Mouse (Mus musculus): Measurements from ENCODE around the gene Drc1. TPM values are rescaled to one million over a fixed set of nuclear protein-coding genes. Genes with fewer than 3 reads are reported as not detected.

Gene Drc1
- total RNA-seq (2014; rRNA removed) (0.74 and 1.2 TPM in 2 replicates), polyA plus RNA-seq (2012; rRNA removed) (0.23 and 0.30 TPM in 2 replicates)

DNA sequence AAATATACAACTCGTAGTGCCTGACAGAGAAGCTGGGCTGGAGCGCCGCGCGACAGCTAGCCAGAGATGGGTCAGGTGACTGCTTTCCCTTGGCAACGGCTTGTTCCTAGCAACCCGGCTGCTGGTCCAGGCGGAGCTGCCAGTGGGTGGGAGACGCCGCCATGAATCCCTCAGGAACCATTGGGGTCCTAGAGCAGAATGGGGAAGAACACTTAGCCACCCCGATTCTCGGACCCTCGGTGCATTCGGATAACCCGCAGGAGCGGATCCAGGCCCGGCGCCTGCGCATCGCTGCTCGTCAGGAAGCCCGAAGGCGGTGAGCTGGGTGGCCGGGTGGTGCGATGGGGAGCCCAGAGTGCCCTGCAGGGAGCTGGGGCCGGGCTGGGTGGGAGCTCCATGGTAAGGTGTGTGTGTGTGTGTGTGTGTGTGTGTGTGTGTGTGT is at the start of gene Drc1:
TSS of gene Drc1 (plus strand) at position 98 of the 442 bp plus-strand sequence.
- Histone ChIP-seq H3K4me3 (ENCODE audit: insufficient read depth, low read depth, low read length) (no peak within 1 kb of the TSS; the same call in 1 of the 2 replicates), H3K79me2 (ENCODE audit: control insufficient read depth, insufficient read depth, low read length) (no peaks in the 10 kb centered on the region), H3K27me3 (ENCODE audit: control insufficient read depth, insufficient read depth, low read length) (no peaks in the 10 kb centered on the region), H3K27ac (replicated peaks; ENCODE audit: insufficient read depth, low read depth, low read length) (no peak within 1 kb of the TSS), H3K4me1 (ENCODE audit: control insufficient read depth, insufficient read depth, low read length) (peaks cover 3% of the 10 kb centered on the region), H3K36me3 (ENCODE audit: control insufficient read depth, insufficient read depth, low read length) (no peaks in the 10 kb centered on the region), H3K9ac (ENCODE audit: low read depth, low read length) (no peak within 1 kb of the TSS)
- no peak for DNase-seq (ENCODE audit: extremely low read depth, low read depth, low spot score)
- WGBS, result 12% methylated on average over 26 of the region's 26 CpGs
- TF ChIP-seq CTCF (IDR thresholded peaks at IDR 0.05; ENCODE audit: low read depth, low read length) (no peak), POLR2A (IDR thresholded peaks at IDR 0.05; ENCODE audit: extremely low read depth, insufficient read depth, low read length) (no peak)

DNA sequence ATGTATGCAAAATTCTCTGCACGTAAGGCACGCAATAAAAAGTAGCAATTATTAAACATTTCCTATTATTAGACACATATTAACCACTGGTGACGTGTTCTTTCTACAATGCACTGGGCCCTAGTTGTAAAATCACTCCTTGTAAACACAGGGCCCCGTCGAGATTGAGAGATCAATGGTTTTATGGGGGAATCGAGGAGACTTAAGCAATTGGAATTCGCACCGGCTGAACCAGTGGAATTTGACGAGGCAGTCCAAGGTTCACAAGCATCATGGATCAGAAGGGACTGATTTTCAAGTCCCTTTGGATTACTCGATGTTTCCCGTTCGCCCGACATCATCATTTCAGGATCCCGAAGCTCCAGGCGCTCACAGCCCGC is 49.3 kb upstream of the Drc1 start:
- peak overlapping the region; percentile 75 for H3K27ac ChIP-seq (replicated peaks; ENCODE audit: insufficient read depth, low read depth, low read length)
- TF ChIP-seq CTCF (IDR thresholded peaks at IDR 0.05; ENCODE audit: low read depth, low read length), result no peak
- no peak for TF ChIP-seq POLR2A (IDR thresholded peaks at IDR 0.05; ENCODE audit: extremely low read depth, insufficient read depth, low read length)
- WGBS, result 12% methylated on average over 16 of the region's 16 CpGs
- H3K9ac ChIP-seq (ENCODE audit: low read depth, low read length), result peak overlapping the region; percentile 49; the same call in 1 of the 2 replicates
- H3K27me3 ChIP-seq (ENCODE audit: control insufficient read depth, insufficient read depth, low read length), result no peaks in the 10 kb centered on the region
- peaks cover 18% of the 10 kb centered on the region; the same call in 1 of the 2 replicates for H3K79me2 ChIP-seq (ENCODE audit: control insufficient read depth, insufficient read depth, low read length)
- H3K36me3 ChIP-seq (ENCODE audit: control insufficient read depth, insufficient read depth, low read length), result no peaks in the 10 kb centered on the region
- H3K4me1 ChIP-seq (ENCODE audit: control insufficient read depth, insufficient read depth, low read length), result peaks cover 20% of the 10 kb centered on the region
- peak; percentile 87 for DNase-seq (ENCODE audit: extremely low read depth, low read depth, low spot score)
- peak overlapping the region; percentile 70 for H3K4me3 ChIP-seq (ENCODE audit: insufficient read depth, low read depth, low read length)

DNA sequence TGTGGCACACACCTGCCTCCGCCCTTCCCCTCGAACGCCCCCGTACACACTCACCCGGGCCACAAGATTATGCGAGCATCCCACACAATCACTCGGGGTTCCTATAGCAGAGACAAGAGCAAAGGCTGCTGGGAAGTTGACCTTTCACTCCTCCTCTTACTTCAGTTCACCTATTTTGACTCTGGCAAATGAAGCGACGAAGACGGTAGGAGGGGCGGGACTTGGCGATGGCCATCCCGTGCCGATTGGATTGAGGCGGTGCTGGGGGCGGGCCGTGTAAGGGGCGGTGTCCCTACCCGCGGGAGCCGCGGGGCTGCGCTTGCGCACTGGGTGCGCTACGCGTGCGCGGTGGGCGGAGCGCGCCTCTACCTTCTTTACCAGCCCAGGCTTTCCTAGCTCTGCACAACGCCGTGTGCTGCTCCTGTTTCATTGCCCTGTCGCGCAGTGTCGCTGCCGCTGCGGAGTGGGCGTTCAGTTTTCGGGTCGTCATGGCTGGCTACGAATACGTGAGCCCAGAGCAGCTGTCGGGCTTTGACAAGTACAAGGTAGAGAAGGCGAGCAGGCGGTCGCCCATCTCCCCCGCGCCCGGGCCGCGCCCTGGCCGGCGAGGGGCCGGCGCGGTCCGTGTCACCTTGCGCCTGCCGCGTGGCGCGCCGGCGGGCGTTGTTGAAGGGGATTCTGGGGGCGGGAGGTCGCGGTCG is 48.8 kb upstream of the Drc1 start, which contains the start of gene Selenoi:
TSS of gene Selenoi (plus strand) at position 311 of the 701 bp plus-strand sequence.
- no peaks in the 10 kb centered on the region for H3K27me3 ChIP-seq (ENCODE audit: control insufficient read depth, insufficient read depth, low read length)
- 1% methylated on average over 71 of the region's 71 CpGs for WGBS
- H3K79me2 ChIP-seq (ENCODE audit: control insufficient read depth, insufficient read depth, low read length), result peaks cover 22% of the 10 kb centered on the region; the same call in 1 of the 2 replicates
- peak; percentile 97 for DNase-seq (ENCODE audit: extremely low read depth, low read depth, low spot score)
- peak within 1 kb of the TSS; percentile 86 for H3K4me3 ChIP-seq (ENCODE audit: insufficient read depth, low read depth, low read length)
- H3K9ac ChIP-seq (ENCODE audit: low read depth, low read length), result peak within 1 kb of the TSS; percentile 83
- H3K36me3 ChIP-seq (ENCODE audit: control insufficient read depth, insufficient read depth, low read length), result no peaks in the 10 kb centered on the region
- TF ChIP-seq POLR2A (IDR thresholded peaks at IDR 0.05; ENCODE audit: extremely low read depth, insufficient read depth, low read length) (peak; percentile 96), CTCF (IDR thresholded peaks at IDR 0.05; ENCODE audit: low read depth, low read length) (no peak)
- peak within 1 kb of the TSS; percentile 75 for H3K27ac ChIP-seq (replicated peaks; ENCODE audit: insufficient read depth, low read depth, low read length)
- H3K4me1 ChIP-seq (ENCODE audit: control insufficient read depth, insufficient read depth, low read length), result peaks cover 20% of the 10 kb centered on the region

DNA sequence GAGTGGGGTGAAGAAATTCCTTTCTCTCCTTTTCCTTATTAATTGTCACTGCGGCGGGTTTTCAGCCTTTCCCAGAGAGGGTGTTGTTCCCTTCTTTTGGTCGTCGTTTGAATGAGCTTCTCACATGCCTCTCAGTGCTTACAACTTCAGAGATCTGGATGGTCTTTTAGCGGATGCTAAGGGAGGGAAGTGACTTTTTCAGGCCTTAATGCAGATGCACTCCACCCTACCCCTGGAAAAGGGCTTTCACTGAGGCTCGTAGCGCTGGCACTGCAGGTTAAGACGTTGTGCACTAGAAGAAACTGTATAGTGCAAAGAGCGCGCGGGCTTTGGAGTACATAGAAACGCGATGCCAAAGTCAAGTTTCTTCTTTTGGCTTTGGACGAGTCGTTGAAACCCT is 48.1 kb upstream of the Drc1 start:
- TF ChIP-seq POLR2A (IDR thresholded peaks at IDR 0.05; ENCODE audit: extremely low read depth, insufficient read depth, low read length) (no peak), CTCF (IDR thresholded peaks at IDR 0.05; ENCODE audit: low read depth, low read length) (no peak)
- no peaks in the 10 kb centered on the region for H3K36me3 ChIP-seq (ENCODE audit: control insufficient read depth, insufficient read depth, low read length)
- peak overlapping the region; percentile 83 for H3K9ac ChIP-seq (ENCODE audit: low read depth, low read length)
- WGBS, result 1% methylated on average over 15 of the region's 15 CpGs
- peaks cover 25% of the 10 kb centered on the region; the same call in 1 of the 2 replicates for H3K79me2 ChIP-seq (ENCODE audit: control insufficient read depth, insufficient read depth, low read length)
- peak; percentile 50 for DNase-seq (ENCODE audit: extremely low read depth, low read depth, low spot score)
- H3K27me3 ChIP-seq (ENCODE audit: control insufficient read depth, insufficient read depth, low read length), result no peaks in the 10 kb centered on the region
- H3K4me3 ChIP-seq (ENCODE audit: insufficient read depth, low read depth, low read length), result peak overlapping the region; percentile 86
- peaks cover 20% of the 10 kb centered on the region for H3K4me1 ChIP-seq (ENCODE audit: control insufficient read depth, insufficient read depth, low read length)
- peak overlapping the region; percentile 72 for H3K27ac ChIP-seq (replicated peaks; ENCODE audit: insufficient read depth, low read depth, low read length)

DNA sequence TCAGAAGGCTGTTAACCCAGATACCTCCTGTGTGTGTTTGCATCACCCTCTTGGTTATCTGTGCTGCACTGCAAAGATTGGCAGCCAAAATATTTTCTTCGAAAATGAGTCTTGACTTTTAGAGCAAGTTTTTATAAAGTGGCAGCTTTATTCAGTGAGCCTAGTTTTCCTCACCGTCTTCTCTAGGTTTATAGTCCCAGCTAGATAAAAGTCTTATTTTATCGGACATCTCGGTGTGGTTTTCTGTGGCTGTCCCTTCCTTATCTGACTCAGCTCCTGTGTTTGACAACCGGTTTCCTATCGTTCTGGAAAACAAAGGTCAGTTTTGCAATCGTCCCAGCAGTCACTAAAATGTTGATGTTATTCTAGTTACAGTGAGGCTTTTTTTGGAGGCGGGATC is 47.2 kb upstream of the Drc1 start:
- TF ChIP-seq POLR2A (IDR thresholded peaks at IDR 0.05; ENCODE audit: extremely low read depth, insufficient read depth, low read length) (no peak), CTCF (IDR thresholded peaks at IDR 0.05; ENCODE audit: low read depth, low read length) (no peak)
- peaks cover 33% of the 10 kb centered on the region; the same call in 1 of the 2 replicates for H3K79me2 ChIP-seq (ENCODE audit: control insufficient read depth, insufficient read depth, low read length)
- DNase-seq (ENCODE audit: extremely low read depth, low read depth, low spot score), result peak; percentile 96
- no peak overlapping the region for H3K9ac ChIP-seq (ENCODE audit: low read depth, low read length)
- H3K4me3 ChIP-seq (ENCODE audit: insufficient read depth, low read depth, low read length), result no peak overlapping the region
- H3K4me1 ChIP-seq (ENCODE audit: control insufficient read depth, insufficient read depth, low read length), result peaks cover 25% of the 10 kb centered on the region
- no peaks in the 10 kb centered on the region for H3K27me3 ChIP-seq (ENCODE audit: control insufficient read depth, insufficient read depth, low read length)
- no peaks in the 10 kb centered on the region for H3K36me3 ChIP-seq (ENCODE audit: control insufficient read depth, insufficient read depth, low read length)
- 0 out of 2 replicates have a peak overlapping the region, but pooled peaks have one; percentile 32 for H3K27ac ChIP-seq (replicated peaks; ENCODE audit: insufficient read depth, low read depth, low read length)
- WGBS, result 6% methylated on average over 8 of the region's 8 CpGs

All from liver, adult 2 months (tissue).